Mouse (Mus musculus) kidney, adult 2 months (tissue): Measurements from ENCODE around the gene Opa3.

ENCODE experiments used
- CTCF ChIP-seq: fragments of 200-500 bp; conservative IDR thresholded peaks from 2 replicates; pipeline ENCODE4 v1.5.1; 2011; ENCODE audit warnings: low read depth, mild to moderate bottlenecking, control low read depth, low read length, moderate library complexity, mixed read lengths; ENCODE audit not compliant: insufficient read depth, insufficient read length
- POLR2A ChIP-seq: fragments of 200-500 bp; IDR thresholded peaks from one replicate; pipeline ENCODE4 v1.6.1; 2011; ENCODE audit warnings: low read depth, low read length, control low read depth

DNA sequence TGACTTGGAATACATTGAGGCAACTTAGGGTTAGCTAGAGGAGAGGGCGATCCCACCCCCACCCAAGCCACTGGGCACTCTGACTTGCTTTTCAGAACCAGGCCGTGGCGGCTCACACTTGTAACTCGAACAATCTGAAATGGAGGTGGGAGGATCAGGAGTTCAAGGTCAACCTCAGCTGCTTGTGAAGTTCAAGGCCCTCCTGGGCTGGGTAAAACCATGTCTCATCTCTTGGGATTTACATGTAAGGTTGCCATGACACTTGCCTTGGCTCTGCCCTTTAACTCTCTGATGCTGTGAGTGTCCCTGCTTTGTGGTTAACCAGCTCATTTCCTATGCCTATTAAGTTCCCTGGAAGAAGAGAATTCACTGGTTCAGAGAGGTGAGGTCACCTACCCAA, 18.6 kb upstream of the Opa3 start:
- TF ChIP-seq CTCF (no peak), POLR2A (no peak)
